Mouse (Mus musculus): ENCODE data around the gene Fads3. TPM values are rescaled to one million over a fixed set of nuclear protein-coding genes. Genes with fewer than 3 reads are reported as not detected.

Gene Fads3
- polyA plus RNA-seq, 2 experiments, result 10.6 to 40.8 TPM

- peaks cover 14% of the 10 kb centered on the region for H3K36me3 ChIP-seq (ENCODE audit: control insufficient read depth, insufficient read depth, low read length)
- H3K4me2 ChIP-seq (replicated peaks; ENCODE audit: low read depth, low read length, severe bottlenecking), result no peak overlapping the region
- no peak for ATAC-seq (ENCODE audit: low FRiP score, low read depth)
- H3K4me1 ChIP-seq (ENCODE audit: control insufficient read depth, insufficient read depth, low read length), result peaks cover 8% of the 10 kb centered on the region
- H3K27ac ChIP-seq (replicated peaks; ENCODE audit: low read depth, low read length), result no peak overlapping the region
- no peaks in the 10 kb centered on the region for H3K9me3 ChIP-seq (ENCODE audit: control insufficient read depth, low read length)
- H3K9ac ChIP-seq (ENCODE audit: low read depth, low read length, severe bottlenecking), result no peak overlapping the region
- H3K27me3 ChIP-seq (ENCODE audit: control insufficient read depth, insufficient read depth, low read length), result no peaks in the 10 kb centered on the region
- no peak overlapping the region for H3K4me3 ChIP-seq (replicated peaks; ENCODE audit: low read length)
- TF ChIP-seq POLR2A (IDR thresholded peaks at IDR 0.05; ENCODE audit: borderline replicate concordance, extremely low read depth, insufficient read depth, insufficient read length), result no peak
- DNase-seq (ENCODE audit: low spot score), result no peak
- WGBS, result 87% methylated on average over 4 of the region's 4 CpGs
Observed at GRCm38 (mm10) chr19:10052698-10053097, 11.3 kb downstream of the Fads3 start.

DNA sequence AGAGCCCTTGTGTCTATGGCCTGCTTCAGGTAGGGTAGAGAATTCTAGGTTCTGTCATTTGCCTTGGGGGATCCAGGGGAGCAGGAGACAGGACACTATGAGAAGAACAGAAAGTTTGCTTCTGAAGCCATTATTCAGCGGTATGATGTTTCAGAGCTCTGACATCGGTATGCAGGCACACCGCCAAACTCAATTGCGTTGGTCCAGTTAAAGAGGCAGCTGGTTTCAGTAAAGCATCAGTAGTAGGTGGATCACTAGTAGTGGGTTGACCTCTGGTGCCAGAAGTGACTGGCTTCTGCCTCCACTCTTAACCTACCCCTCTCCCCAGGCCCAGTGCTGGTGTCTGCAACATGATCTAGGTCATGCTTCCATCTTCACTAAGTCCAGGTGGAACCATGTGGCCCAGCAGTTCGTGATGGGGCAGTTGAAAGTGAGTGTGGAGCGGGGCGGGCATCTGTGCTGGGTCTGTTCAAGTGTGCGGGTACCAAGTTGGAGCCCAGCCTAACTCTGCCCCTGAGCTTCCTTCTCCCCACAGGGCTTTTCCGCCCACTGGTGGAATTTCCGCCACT, 12.4 kb downstream of the Fads3 start:
- Histone ChIP-seq H3K36me3 (ENCODE audit: control insufficient read depth, insufficient read depth, low read length) (peaks cover 14% of the 10 kb centered on the region), H3K4me1 (ENCODE audit: control insufficient read depth, insufficient read depth, low read length) (peaks cover 12% of the 10 kb centered on the region), H3K9me3 (ENCODE audit: control insufficient read depth, low read length) (no peaks in the 10 kb centered on the region), H3K4me3 (replicated peaks; ENCODE audit: low read length) (no peak overlapping the region), H3K27me3 (ENCODE audit: control insufficient read depth, insufficient read depth, low read length) (no peaks in the 10 kb centered on the region), H3K9ac (ENCODE audit: low read depth, low read length, severe bottlenecking) (no peak overlapping the region), H3K4me2 (replicated peaks; ENCODE audit: low read depth, low read length, severe bottlenecking) (no peak overlapping the region), H3K27ac (replicated peaks; ENCODE audit: low read depth, low read length) (no peak overlapping the region)
- no peak for ATAC-seq (ENCODE audit: low FRiP score, low read depth)
- DNase-seq (ENCODE audit: low spot score), result no peak
- no peak for TF ChIP-seq POLR2A (IDR thresholded peaks at IDR 0.05; ENCODE audit: borderline replicate concordance, extremely low read depth, insufficient read depth, insufficient read length)
- 90% methylated on average over 10 of the region's 10 CpGs for WGBS

DNA sequence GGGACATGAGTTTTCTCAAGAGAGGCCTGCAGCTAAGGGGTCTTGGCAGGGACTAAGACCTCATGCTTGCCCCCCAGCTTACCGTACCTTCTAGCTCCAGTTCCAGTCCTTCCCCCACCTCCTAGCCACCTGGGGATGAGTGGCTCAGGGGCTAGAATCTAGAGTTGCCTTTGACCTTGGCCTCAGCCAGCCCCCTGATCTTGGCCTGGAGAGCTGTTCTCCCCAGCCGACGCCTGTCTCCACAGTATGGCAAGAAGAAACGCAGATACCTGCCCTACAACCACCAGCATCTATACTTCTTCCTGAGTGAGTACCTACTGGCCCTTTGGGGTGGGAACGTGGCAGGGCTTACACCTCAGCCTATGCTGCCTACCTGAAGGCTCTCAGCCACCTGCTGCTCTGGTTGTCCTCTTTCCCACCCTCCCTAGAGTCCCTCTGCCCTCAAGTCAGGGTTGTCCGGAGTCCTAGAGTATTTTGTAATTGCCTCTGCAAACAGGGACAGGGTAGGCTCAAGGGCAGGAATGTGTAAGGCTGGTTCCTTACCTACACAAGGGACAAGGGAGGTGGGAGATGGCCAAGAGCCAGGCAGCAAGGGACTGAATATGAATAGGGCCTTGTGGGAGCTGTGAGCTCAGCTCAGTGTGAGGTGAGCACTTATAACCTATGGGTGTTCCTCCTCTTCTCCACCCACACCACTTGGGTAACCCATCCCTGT, 13.1 kb downstream of the Fads3 start:
- WGBS, result 83% methylated on average over 6 of the region's 6 CpGs
- DNase-seq (ENCODE audit: low spot score) (no peak), ATAC-seq (ENCODE audit: low FRiP score, low read depth) (no peak)
- Histone ChIP-seq H3K36me3 (ENCODE audit: control insufficient read depth, insufficient read depth, low read length) (peaks cover 14% of the 10 kb centered on the region), H3K27ac (replicated peaks; ENCODE audit: low read depth, low read length) (no peak overlapping the region), H3K9ac (ENCODE audit: low read depth, low read length, severe bottlenecking) (no peak overlapping the region), H3K27me3 (ENCODE audit: control insufficient read depth, insufficient read depth, low read length) (no peaks in the 10 kb centered on the region), H3K9me3 (ENCODE audit: control insufficient read depth, low read length) (no peaks in the 10 kb centered on the region), H3K4me2 (replicated peaks; ENCODE audit: low read depth, low read length, severe bottlenecking) (no peak overlapping the region), H3K4me1 (ENCODE audit: control insufficient read depth, insufficient read depth, low read length) (peaks cover 11% of the 10 kb centered on the region), H3K4me3 (replicated peaks; ENCODE audit: low read length) (no peak overlapping the region)
- no peak for TF ChIP-seq POLR2A (IDR thresholded peaks at IDR 0.05; ENCODE audit: borderline replicate concordance, extremely low read depth, insufficient read depth, insufficient read length)

GRCm38 (mm10) chr19:10055261-10055660, 13.9 kb downstream of the Fads3 start:
- no peak for ATAC-seq (ENCODE audit: low FRiP score, low read depth)
- no peak overlapping the region for H3K27ac ChIP-seq (replicated peaks; ENCODE audit: low read depth, low read length)
- peaks cover 14% of the 10 kb centered on the region for H3K36me3 ChIP-seq (ENCODE audit: control insufficient read depth, insufficient read depth, low read length)
- TF ChIP-seq POLR2A (IDR thresholded peaks at IDR 0.05; ENCODE audit: borderline replicate concordance, extremely low read depth, insufficient read depth, insufficient read length), result no peak
- DNase-seq (ENCODE audit: low spot score), result no peak
- no peaks in the 10 kb centered on the region for H3K9me3 ChIP-seq (ENCODE audit: control insufficient read depth, low read length)
- peaks cover 10% of the 10 kb centered on the region for H3K4me1 ChIP-seq (ENCODE audit: control insufficient read depth, insufficient read depth, low read length)
- 75% methylated on average over 3 of the region's 3 CpGs for WGBS
- H3K4me2 ChIP-seq (replicated peaks; ENCODE audit: low read depth, low read length, severe bottlenecking), result no peak overlapping the region
- H3K27me3 ChIP-seq (ENCODE audit: control insufficient read depth, insufficient read depth, low read length), result no peaks in the 10 kb centered on the region
- no peak overlapping the region for H3K4me3 ChIP-seq (replicated peaks; ENCODE audit: low read length)
- H3K9ac ChIP-seq (ENCODE audit: low read depth, low read length, severe bottlenecking), result no peak overlapping the region

GRCm38 (mm10) chr19:10055783-10056660, 14.7 kb downstream of the Fads3 start:
- Histone ChIP-seq H3K4me2 (replicated peaks; ENCODE audit: low read depth, low read length, severe bottlenecking) (no peak overlapping the region), H3K36me3 (ENCODE audit: control insufficient read depth, insufficient read depth, low read length) (peaks cover 16% of the 10 kb centered on the region), H3K4me3 (replicated peaks; ENCODE audit: low read length) (no peak overlapping the region), H3K27me3 (ENCODE audit: control insufficient read depth, insufficient read depth, low read length) (no peaks in the 10 kb centered on the region), H3K27ac (replicated peaks; ENCODE audit: low read depth, low read length) (no peak overlapping the region), H3K9me3 (ENCODE audit: control insufficient read depth, low read length) (no peaks in the 10 kb centered on the region), H3K9ac (ENCODE audit: low read depth, low read length, severe bottlenecking) (no peak overlapping the region), H3K4me1 (ENCODE audit: control insufficient read depth, insufficient read depth, low read length) (peaks cover 10% of the 10 kb centered on the region)
- DNase-seq (ENCODE audit: low spot score) (no peak), ATAC-seq (ENCODE audit: low FRiP score, low read depth) (no peak)
- TF ChIP-seq POLR2A (IDR thresholded peaks at IDR 0.05; ENCODE audit: borderline replicate concordance, extremely low read depth, insufficient read depth, insufficient read length), result no peak
- WGBS, result 84% methylated on average over 22 of the region's 22 CpGs
